Mouse (Mus musculus) layer of hippocampus, postnatal 10 days (tissue): Measurements from ENCODE around the gene Tbrg4. TPM values are rescaled to one million over a fixed set of nuclear protein-coding genes. Genes with fewer than 3 reads are reported as not detected.
"Not testable (repeated sequence)": the region's sequence is repeated elsewhere in the genome, so short reads cannot be mapped to it uniquely, and the experiment has no call there.

Experiments
- DNase-seq, 2 experiments: peaks; one replicate each; pipeline ENCODE4 v3.0.0; 2021; ENCODE audit warnings: low spot score in 2 of 2
- long read RNA-seq: library from polyadenylated mRNA; stranded (forward); transcript quantifications from one replicate; pipeline ENCODE4 v2.0.0, GENCODE M21; 2023
- total RNA-seq, 2 experiments: library from RNA; stranded (reverse); gene quantifications; 2 replicates each; pipeline ENCODE4 v1.2.3; 2021

The Tbrg4 gene
- 10 to 100 TPM; 52.8 to 53.3 TPM for total RNA-seq
- long read RNA-seq, partial matches to known transcripts = 1 of 13 reads
- long read RNA-seq, other reads (novel, unspliced or antisense) = 4 of 13 reads

- DNase-seq = peak; percentile 88 to 94
These were observed at the start of gene Tbrg4 for GRCm38 (mm10) chr11:6625478-6626387. TSS of gene Tbrg4 (minus strand) at chr11:6626067.

DNA sequence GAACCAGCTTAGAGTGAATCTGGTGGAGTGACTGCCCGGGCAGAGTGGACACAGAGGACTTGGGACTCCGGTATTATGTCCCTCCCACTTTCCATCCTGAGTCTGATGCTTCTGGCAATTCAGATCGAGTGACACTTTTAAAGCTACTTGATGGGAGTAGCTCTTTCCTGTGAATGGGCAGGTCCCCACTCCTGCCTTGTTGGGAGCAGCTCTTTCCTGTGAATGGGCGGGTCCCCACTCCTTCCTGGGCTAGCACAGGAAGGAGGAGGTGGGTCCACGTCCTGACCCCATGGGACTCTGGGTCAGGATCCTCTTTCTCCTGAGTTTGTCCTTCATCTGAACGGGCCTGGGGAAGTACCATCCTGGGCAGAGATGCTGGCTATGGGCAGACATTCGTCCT lies 49.5 kb upstream of the Tbrg4 start:
- DNase-seq = no peak

GRCm38 (mm10) chr11:6674701-6675100 lies 48.8 kb upstream of the Tbrg4 start:
- no peak for DNase-seq

DNA sequence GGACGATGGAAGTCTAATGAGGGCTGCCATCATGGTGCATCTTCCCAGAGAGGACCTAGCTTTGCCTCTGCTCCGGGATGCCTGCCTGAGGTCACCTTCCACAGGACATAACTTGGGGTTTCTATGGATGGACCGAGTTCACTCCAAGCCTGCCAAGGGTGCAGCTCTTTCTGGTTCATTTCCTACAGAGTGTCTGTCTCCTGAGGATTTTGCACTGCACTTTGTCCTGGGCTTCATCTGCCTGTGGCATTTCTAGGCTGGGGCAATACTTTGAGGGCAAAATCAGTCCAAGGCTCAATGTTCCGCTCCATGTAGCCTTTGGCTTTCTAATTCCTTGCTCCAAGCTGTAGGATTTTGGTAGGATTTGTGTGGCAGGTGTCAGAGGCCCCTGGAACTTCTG lies 45.0 kb upstream of the Tbrg4 start:
- DNase-seq = no peak

- no peak for DNase-seq
These were observed 44.2 kb upstream of the Tbrg4 start for GRCm38 (mm10) chr11:6670044-6670443.

- no peak for DNase-seq
These were observed 43.2 kb upstream of the Tbrg4 start for GRCm38 (mm10) chr11:6669041-6669440.

GRCm38 (mm10) chr11:6666634-6667033 lies 40.8 kb upstream of the Tbrg4 start:
- no peak for DNase-seq

DNA sequence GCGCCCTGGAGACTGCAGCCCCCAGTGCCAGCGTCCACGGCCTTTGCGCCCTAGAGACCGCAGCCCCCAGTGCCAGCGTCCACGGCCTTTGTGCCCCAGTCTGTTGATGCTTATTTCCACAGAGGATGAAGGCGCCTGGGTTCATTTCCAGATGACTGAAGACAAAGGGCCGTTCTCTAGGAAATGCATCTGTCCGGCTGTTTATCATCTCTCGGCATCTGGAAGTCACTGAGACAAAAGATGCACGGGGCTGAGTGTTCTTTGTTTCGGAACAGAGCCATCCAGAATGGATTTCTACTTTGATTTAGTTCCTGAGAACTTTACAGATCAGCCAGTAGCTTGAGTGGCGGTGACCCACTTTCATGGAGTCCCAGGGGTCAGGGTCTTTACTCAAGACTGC lies 35.3 kb upstream of the Tbrg4 start:
- DNase-seq = no peak

DNA sequence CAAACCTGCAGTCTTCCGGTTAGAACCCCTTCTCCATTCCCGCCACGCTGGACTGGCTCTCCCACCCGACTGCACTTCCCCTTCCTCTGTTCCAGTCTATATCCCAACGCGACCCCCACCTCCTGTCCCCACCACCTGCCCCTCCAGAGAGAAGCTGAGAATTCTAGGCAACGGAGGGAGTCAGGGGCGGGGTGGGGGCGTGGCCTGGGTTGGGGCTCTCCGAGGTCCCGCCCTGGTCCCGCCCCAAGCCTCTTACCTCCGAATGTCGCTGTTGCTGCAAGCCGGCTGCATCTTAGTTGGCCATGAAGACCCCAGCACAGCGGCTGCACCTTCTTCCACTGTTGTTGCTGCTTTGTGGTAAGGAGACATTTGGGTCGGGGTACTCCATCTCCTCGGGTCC lies 32.4 kb upstream of the Tbrg4 start, which contains the start of gene Ramp3:
Gene Ramp3, plus strand, starts transcription at position 251 of the 400 bp plus-strand sequence.
- peak in 1 of 2 experiments; percentile 22 for DNase-seq

GRCm38 (mm10) chr11:6654903-6655302 lies 29.0 kb upstream of the Tbrg4 start:
- DNase-seq = peak; percentile 89 to 91

GRCm38 (mm10) chr11:6652978-6653377 lies 27.1 kb upstream of the Tbrg4 start:
- not testable (repeated sequence) for DNase-seq

GRCm38 (mm10) chr11:6650519-6650918 lies 24.7 kb upstream of the Tbrg4 start:
- DNase-seq = no peak

GRCm38 (mm10) chr11:6647831-6648724 lies 22.2 kb upstream of the Tbrg4 start:
- no peak for DNase-seq

- no peak for DNase-seq
These were observed 18.7 kb upstream of the Tbrg4 start for GRCm38 (mm10) chr11:6644566-6644965.

- DNase-seq = no peak
These were observed 13.2 kb upstream of the Tbrg4 start for GRCm38 (mm10) chr11:6639072-6639471.

- no peak for DNase-seq
These were observed 12.7 kb upstream of the Tbrg4 start, which contains the start of gene Wap for GRCm38 (mm10) chr11:6638537-6638936. TSS of gene Wap (minus strand) at chr11:6638637.

DNA sequence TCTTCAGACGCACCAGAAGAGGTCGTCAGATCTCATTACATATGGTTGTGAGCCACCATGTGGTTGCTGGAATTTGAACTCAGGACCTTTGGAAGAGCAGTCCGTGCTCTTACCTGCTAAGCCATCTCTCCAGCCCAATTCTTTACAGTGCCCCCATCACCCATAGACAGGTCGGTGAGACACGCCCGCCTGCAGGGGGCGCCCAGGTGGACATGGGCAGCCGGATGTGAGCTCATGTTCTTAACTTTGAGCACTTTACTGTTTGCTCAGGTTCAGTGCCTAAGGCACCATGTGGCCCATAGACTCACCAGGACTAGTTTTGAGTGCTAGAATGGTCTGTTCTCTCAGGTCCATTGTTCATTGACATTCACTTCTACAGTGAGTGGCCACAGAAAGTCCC lies 10.3 kb upstream of the Tbrg4 start:
- DNase-seq = no peak

GRCm38 (mm10) chr11:6629655-6630054 lies 3.8 kb upstream of the Tbrg4 start:
- DNase-seq = no peak

DNA sequence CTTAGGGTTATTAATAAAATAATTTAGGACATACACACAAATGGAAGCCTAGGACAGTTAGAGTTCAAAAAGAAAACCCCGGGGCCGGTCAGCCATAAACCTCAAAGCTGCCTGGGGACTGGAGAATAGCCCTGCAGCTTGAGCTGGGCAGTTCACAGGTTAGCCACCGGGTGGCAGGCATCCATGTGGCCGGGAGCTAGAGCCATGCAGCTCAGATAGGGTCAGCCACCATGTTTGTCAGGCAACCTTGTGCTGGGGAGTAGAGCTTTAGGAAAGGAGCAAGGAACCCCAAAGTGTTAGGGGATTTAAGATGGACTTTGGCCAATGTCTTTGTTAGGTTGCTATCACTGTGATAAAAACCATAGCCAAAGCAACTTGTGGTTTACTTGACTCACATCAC lies 2.7 kb upstream of the Tbrg4 start:
- peak; percentile 38 to 54 for DNase-seq

- no peak for DNase-seq
These were observed 1.9 kb upstream of the Tbrg4 start for GRCm38 (mm10) chr11:6627731-6628130.

- DNase-seq = no peak
These were observed 513 bp upstream of the Tbrg4 start for GRCm38 (mm10) chr11:6626388-6626772.
